Comparison of ENCODE assay signal across 11 mouse cellular contexts in the genomic region with DNA sequence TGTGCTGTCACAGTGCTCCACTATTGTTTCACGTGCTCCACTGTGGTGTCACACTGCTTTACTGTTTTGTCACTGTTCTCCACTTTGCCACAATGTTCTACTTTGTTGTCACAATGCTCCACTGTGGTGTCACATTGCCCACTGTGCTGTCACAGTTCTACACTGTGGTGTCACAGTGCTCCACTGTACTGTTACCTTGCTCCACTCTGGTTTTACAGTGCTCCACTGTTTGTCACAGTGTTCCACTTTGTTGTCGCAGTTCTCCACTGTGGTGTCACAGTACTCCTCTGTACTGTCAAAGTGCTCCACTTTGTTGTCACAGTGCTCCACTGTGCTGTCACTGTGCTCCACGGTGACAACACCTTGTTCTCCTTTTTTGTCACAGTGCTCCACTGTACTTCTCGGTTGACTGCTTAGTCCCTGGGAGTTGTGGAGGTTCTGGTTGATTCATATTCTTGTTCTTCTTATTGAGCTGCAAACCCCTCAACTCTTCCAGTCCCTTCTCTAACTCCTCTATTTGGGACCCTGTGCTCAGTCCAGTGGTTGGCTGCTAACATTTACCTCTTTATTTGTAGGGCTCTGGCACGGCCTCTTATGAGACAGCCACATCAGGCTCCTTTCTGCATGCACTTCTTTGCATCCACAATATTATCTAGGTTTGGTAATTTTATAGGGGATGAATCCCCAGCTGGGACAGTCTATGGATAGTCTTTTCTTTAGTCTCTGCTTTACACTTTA.
DNase-seq lines count a peak whose midpoint lies in the region; ATAC-seq lines count a peak whose summit lies in the region.
"Had no signal": no experiment of that assay in that cellular context is flagged by ENCODE, and none has a peak within 500 bp of the region (broad histone marks: within the 10 kb centered on the region; RNA-seq: fewer than 3 reads in every experiment).

No protein-coding gene starts in this region.

- H3K4me3 ChIP-seq in kidney, embryonic 15.5 days (replicated peaks): no peak overlapping the region
- no peak overlapping the region for H3K4me3 ChIP-seq in hindbrain, embryonic 13.5 days
- H3K4me3 ChIP-seq: erythroblast, embryonic 14.5 days had no signal

- no peaks in the 10 kb centered on the region for H3K4me1 ChIP-seq in kidney, embryonic 15.5 days
- no peaks in the 10 kb centered on the region for H3K4me1 ChIP-seq in hindbrain, embryonic 13.5 days (replicated peaks)

- no peak overlapping the region for H3K9ac ChIP-seq in kidney, embryonic 15.5 days
- H3K9ac ChIP-seq in hindbrain, embryonic 13.5 days: no peak overlapping the region

- no peak for DNase-seq in kidney, postnatal 14 days
- no peak for DNase-seq in adrenal gland, postnatal 36 days
- no peak for DNase-seq in layer of hippocampus, postnatal 14 days (ENCODE audit: low spot score in 2 of 2)
- DNase-seq in cerebellum, adult 11-12 months: no peak
- DNase-seq: cerebellum, adult 18-20 months; lung, adult 2 months had no signal

- H3K27ac ChIP-seq in kidney, embryonic 15.5 days: no peak overlapping the region
- H3K27ac ChIP-seq in hindbrain, embryonic 13.5 days: no peak overlapping the region

- no peaks in the 10 kb centered on the region for H3K36me3 ChIP-seq in kidney, embryonic 15.5 days
- no peaks in the 10 kb centered on the region; the same call in 1 of the 2 replicates for H3K36me3 ChIP-seq in hindbrain, embryonic 13.5 days

- H3K9me3 ChIP-seq in kidney, embryonic 15.5 days (replicated peaks): peaks cover 56% of the 10 kb centered on the region
- peaks cover 78% of the 10 kb centered on the region for H3K9me3 ChIP-seq in hindbrain, embryonic 13.5 days

- 0 out of 2 replicates have a peak, but pooled peaks have one; percentile 19 for ATAC-seq in kidney, embryonic 15.5 days (replicated peaks; ENCODE audit: low FRiP score)
- peak; percentile 29 for ATAC-seq in activated CD4-positive, CD25-positive, alpha-beta regulatory T cell, adult 4 months
- ATAC-seq in hindbrain, embryonic 13.5 days (ENCODE audit: low FRiP score): peak; percentile 29; the same call in 1 of the 2 replicates
- 0 out of 2 replicates have a peak, but pooled peaks have one; percentile 1 for ATAC-seq in megakaryocyte progenitor cell, adult 5-6 weeks (replicated peaks; ENCODE audit: poor library complexity)

- H3K27me3 ChIP-seq in kidney, embryonic 15.5 days: no peaks in the 10 kb centered on the region
- no peaks in the 10 kb centered on the region for H3K27me3 ChIP-seq in hindbrain, embryonic 13.5 days

- 64% methylated on average over 5 of the region's 5 CpGs for WGBS in kidney, embryonic 15.5 days
- 67% methylated on average over 5 of the region's 5 CpGs for WGBS in hindbrain, embryonic 13.5 days

- no peak overlapping the region for H3K4me2 ChIP-seq in kidney, embryonic 15.5 days
- no peak overlapping the region for H3K4me2 ChIP-seq in hindbrain, embryonic 13.5 days
